Mouse (Mus musculus): Measurements from ENCODE around the gene Krtap8-1. TPM values are rescaled to one million over a fixed set of nuclear protein-coding genes. Genes with fewer than 3 reads are reported as not detected.

The Krtap8-1 gene
- polyA plus RNA-seq, 1 experiment from 2014 or later: not detected

Other genes with a start within 250 kb of the Krtap8-1 start
- not detected in 2 replicates for gene Krtap21-1, start 84.1 kb downstream of the Krtap8-1 start, polyA plus RNA-seq (2014; fragmentation: Nextera tagmentation; extraction: Ambion mirVana)
- not detected in 2 replicates for gene Krtap6-2, start 67.8 kb downstream of the Krtap8-1 start, polyA plus RNA-seq (2014; fragmentation: Nextera tagmentation; extraction: Ambion mirVana)
- not detected in 2 replicates for gene Krtap7-1, start 20.4 kb upstream of the Krtap8-1 start, polyA plus RNA-seq (2014; fragmentation: Nextera tagmentation; extraction: Ambion mirVana)
- gene Krtap11-1, start 83.2 kb upstream of the Krtap8-1 start, polyA plus RNA-seq (2014; fragmentation: Nextera tagmentation; extraction: Ambion mirVana): not detected in 2 replicates